Mouse (Mus musculus) liver, adult 2 months (tissue): ENCODE results near the gene Ush1c.

Source experiments
- CTCF ChIP-seq: fragments of 200-500 bp; IDR thresholded peaks from 2 replicates; pipeline ENCODE4 v1.5.1; 2011; ENCODE audit warnings: low read depth, low read length, control low read depth
- POLR2A ChIP-seq: fragments of 200-500 bp; IDR thresholded peaks from 2 replicates; pipeline ENCODE4 v1.6.1; 2011; ENCODE audit warnings: low read length, control low read depth; ENCODE audit not compliant: insufficient read depth; ENCODE audit errors: extremely low read depth

- TF ChIP-seq CTCF = peak; percentile 79
- TF ChIP-seq POLR2A = no peak
Measured at GRCm38 (mm10) chr7:46181590-46181989, 56.7 kb downstream of the Ush1c start.
